Mouse (Mus musculus) lung, postnatal 14 days (tissue): ENCODE measurements around the gene Etv6.
"Not testable (repeated sequence)": the region's sequence is repeated elsewhere in the genome, so short reads cannot be mapped to it uniquely, and the experiment has no call there.

Experiments
- DNase-seq: peaks from one replicate; pipeline ENCODE4 v3.0.0; 2021

The Etv6 gene

DNA sequence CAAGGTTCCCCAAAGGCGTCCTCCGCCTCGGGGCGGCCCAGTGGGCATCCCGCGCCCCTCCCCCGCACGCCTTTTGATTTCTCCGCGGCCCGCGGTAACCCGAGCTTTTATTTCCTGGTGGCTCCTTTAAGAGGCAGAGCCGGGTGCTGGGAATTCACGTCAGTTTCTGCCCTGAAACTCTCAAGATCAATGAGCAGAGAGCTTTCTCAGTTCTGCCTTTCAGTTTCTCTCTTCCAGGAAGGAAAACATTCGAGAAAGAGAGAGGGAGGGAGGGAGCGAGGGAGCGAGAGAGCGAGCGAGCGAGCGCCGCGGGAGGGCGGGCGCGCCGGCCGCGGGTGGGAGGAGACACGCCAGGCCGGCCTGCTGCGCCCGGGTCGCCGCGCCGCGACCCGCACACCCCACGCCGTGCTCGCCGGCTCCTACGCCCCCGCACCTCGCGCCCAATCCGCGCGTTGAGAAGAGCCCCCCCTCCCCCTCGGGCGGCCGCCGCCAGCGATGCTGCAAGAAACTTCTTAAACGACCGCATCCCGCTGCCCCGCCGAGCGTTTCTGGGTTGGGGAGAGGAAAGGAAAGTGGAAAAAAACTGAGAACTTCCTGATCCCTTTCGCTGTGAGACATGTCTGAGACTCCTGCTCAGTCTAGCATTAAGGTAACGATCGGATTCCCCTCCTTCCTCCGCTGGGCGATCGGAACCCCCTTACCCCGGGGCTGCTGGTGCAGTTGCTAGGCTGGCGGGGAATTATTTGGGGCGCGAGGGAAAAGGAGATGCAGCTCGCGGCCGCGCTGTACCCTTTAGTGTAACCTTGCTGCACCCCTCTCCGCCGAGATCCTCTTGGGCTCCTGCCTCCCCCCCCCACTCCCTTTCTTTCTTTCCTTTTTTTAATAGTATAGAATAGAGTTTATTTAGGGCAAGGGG is at the start of gene Etv6:
TSS of gene Etv6 (plus strand) at position 211 of the 916 bp plus-strand sequence.
- DNase-seq, result peak; percentile 80

DNA sequence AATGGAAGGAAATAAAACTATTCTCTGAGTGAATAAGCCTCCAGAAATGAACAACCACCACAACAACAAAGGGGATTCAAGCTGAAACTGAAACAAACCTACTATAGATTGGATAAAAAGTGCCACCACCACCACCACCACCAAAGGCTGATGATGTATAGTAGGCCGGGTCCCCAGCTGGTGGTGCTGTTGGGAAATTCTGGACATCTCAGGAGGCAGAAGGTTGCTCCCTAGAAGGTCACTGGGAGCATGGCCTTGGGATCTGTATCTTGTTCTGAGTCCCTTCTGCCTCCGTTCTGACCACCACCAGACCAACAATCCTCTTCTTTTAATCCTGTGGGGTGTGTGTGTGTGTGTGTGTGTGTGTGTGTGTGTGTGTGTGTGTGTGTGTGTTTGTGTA is 49.3 kb upstream of the Etv6 start:
- peak; percentile 18 for DNase-seq

DNA sequence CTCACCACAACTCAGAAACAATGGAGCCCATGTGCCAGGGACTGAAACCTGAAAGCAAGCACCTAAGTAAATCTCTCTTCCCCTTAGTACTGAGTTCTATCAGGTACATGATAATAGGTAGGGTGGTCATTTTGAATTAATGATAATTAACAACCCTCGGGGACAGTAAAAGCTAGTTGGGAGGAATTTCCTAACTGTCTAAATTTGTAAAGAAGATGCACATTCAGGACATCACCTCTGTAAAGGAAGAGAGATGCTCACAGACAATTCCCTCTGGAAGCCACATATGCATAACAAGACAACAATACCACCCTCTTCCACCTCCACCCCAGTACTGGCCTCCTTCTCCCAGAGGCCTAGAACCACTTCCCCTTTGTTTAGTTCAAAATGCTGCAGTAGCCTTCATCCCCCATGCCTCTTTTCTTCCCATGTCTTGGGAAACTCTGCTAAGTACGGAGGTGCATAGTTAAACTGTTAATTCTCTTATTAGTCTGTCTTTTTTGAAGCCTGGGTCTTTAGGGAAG is 48.4 kb upstream of the Etv6 start:
- no peak for DNase-seq

DNA sequence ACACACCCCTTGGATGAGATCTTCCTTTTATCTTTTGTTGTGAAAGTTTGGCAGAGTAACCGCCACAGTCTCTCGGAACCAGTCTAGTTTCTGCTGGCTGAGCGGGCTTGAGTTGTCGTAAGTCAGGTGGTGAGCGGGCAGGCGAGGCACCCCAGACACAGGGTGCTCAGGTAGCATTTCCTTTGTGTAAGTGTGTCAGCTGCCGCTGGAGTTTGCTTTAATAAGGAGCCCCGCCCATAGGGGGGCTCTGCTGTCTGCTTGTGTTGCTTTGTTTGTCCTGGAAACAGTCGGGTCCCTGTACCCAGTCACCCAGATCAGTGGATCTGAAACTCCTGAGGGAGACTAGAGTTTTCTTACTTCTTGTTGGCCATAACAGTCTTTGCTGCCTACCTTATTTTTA is 47.5 kb upstream of the Etv6 start:
- DNase-seq, result no peak

DNA sequence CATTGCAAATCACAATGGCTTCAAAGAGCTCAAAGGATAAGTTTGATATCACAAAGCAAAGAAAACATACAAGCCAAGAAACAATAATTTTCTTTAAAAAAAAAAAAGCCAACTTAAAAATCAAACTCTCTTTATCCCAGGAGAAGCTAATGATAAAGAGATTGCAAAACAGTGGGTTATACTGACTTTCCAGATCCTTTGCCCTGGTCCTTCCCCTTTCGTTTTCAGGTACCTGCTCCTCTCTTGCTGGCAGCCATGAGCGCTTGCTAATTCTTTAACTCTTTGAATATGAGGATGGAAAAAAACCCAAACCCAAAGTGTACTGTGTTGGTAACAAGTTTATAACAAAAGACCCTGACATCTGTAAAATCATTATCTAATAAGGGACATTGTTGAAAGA is 38.0 kb upstream of the Etv6 start:
- DNase-seq, result no peak

GRCm38 (mm10) chr6:133997935-133998334 is 37.6 kb upstream of the Etv6 start:
- no peak for DNase-seq

GRCm38 (mm10) chr6:134014488-134015110 is 20.9 kb upstream of the Etv6 start:
- not testable (repeated sequence) for DNase-seq

DNA sequence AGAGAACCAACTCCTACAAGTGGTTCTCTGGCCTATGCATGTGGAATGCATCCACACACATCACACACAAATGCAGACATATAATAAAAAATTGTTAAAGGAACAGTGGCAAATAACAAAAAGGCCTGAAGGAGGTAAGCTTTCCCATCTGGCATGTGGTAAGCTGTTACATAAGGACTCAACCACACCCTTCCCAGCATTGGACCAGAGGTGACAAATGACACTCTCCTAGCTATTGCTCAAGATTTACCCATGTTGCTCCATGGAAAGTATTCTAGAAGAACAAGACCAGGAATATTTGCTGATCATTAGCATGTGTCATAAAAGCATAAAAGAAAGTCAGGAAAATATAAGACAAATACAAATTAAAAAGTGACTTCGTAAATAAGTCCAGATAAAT is 16.7 kb upstream of the Etv6 start:
- no peak for DNase-seq

- no peak for DNase-seq
These were observed 14.7 kb upstream of the Etv6 start for GRCm38 (mm10) chr6:134020821-134021220.

GRCm38 (mm10) chr6:134026264-134026663 is 9.2 kb upstream of the Etv6 start:
- DNase-seq, result no peak

- no peak for DNase-seq
These were observed 8.5 kb upstream of the Etv6 start for GRCm38 (mm10) chr6:134027022-134027421.

DNA sequence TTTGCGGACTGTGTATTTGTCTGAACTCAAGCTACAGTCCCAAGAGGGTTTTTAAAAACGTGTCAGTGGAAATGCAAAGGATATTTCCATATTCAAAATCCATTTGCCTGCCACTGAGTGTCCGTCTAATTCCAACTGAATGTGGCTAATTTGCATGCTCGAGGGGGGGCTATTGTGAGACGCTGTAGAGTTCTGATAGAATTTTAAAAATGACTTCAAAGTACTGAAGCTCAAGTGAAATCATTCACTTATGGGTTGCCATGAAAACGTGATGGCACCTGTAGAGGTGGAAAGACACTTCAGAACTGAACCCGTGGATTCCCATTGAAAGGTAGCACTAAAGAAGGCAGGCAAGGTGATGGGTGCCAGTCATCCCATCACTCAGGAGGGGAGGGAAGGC is 3.0 kb upstream of the Etv6 start:
- DNase-seq, result no peak

DNA sequence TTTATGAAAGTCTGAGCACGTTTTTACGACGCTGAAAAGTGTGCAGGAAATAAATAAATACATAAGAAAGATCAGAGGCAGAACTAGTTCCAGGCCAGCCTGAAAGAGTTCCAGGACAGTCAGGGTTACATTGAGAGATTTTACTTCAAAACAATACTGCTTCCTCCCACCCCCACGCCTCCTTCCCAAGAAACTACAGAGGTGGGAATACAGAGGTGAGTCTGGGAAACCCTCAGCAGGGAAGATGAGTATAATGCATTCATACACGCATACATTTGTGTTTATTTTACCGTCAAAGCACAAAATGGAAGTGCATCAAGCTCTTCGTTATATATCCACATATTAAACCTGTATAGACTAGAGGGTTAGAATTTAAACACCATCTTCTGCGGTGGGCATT is 1.1 kb upstream of the Etv6 start:
- no peak for DNase-seq

- DNase-seq, result peak; percentile 77
These were observed 503 bp upstream of the Etv6 start for GRCm38 (mm10) chr6:134034904-134035489.

DNA sequence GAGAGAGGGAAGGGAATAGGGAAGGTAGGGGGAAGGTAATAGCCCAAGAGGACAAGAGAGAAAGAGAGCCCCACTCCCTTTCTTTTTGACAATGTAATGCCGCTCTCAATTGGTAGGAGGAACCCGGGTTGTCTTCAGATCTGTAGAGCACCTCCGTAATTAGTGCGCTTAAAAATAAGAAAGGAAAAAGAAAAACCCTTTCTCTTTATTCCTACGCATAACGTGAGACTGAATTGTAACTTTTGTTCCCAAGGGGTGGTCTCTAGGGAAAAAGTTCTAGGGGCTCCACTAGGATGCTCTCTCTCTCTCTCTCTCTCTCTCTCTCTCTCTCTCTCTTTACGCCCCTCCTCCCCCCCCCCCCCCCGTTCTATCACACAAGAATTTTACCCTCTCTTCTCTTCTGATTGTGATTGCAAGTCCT is 1.0 kb downstream of the Etv6 start:
- DNase-seq, result no peak

- no peak for DNase-seq
These were observed 1.5 kb downstream of the Etv6 start for GRCm38 (mm10) chr6:134036951-134037431.

- DNase-seq, result no peak
These were observed 2.5 kb downstream of the Etv6 start for GRCm38 (mm10) chr6:134037960-134038359.

GRCm38 (mm10) chr6:134038881-134039280 is 3.4 kb downstream of the Etv6 start:
- peak; percentile 58 for DNase-seq

DNA sequence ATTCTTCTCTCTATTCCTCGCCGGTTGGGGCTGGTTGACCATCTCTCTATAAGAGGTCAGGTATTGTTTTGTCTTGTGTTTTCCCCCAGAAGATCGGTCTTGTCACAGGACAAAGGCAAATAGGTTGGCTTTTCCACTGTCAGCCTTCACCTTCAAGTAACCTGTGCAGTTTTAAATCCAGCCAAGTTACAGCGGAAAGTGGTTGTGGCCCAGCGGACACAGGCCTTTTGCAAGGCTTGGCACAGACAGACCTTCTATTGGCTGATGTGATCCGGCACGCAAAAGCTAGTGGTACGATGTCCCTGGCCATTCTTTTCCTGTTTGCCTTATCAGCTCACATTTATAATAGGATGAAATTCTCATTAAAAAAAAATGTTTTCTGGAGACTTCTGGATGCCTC is 3.9 kb downstream of the Etv6 start:
- DNase-seq, result no peak

DNA sequence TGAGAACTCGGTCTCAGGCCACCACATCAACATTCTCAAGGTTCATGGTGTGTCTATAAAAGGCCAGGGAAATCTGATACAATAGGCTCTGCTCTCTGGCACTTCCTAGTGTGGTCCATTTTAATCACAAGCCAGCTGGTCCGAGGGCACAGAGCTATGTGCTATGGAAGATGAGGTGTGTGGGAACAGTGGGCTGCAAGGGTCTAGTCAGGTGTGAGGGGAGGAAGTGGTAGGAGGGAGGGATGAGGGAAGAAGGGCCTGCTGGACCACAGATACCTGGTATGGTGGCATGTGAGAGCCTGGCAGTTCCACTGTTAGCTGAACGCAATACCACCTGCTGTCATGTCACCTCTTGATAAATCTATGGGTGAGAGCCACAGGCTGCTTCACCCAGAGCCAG is 4.8 kb downstream of the Etv6 start:
- DNase-seq, result no peak

DNA sequence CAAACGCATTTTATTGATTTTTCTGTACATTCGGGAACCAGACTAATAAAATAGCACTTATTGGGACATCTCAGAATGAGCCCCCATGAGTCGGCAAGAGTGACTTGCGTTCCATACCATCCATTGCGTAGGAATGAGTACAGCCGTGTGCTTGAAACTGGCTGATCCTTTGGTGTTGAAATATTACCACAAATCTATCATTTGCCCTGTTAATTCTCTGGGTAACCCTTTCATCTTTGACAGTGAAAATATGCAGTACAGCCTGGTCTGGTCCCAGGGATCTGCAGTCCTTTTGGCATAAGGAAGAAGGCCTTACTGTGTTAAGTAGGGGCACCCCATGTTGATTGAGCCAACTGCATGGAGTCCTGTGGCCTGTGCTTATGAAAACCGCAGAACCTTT is 5.8 kb downstream of the Etv6 start:
- no peak for DNase-seq

- DNase-seq, result no peak
These were observed 6.4 kb downstream of the Etv6 start for GRCm38 (mm10) chr6:134041916-134042315.

DNA sequence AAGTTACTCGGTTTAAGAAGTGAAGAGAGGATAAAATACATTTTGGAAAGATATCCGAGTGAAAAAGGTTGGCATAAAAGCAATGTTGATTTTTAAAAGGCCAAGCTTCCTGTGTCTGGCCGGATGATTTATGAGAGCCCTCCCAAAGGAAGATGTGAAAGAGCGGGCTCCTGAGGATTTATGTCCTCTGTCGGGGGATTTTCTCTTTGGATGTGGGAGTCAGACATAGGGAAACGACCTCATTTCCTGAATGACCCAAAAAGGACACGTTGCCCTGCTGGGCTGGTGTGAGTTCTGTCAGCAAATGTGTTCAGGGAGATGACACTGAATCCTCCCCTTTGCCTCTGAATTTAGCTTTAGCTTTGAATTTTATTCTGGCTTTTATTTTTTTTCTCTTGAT is 8.0 kb downstream of the Etv6 start:
- no peak for DNase-seq
